Comparison of ENCODE assay signal across 30 mouse cellular contexts in genomic region chr14:57574792-57575587, GRCm38 (mm10). TPM values are rescaled to one million over a fixed set of nuclear protein-coding genes. Genes with fewer than 3 reads are reported as not detected.
DNase-seq lines count a peak whose midpoint lies in the region; ATAC-seq and TF ChIP-seq lines count a peak whose summit lies in the region.
"Had no signal": no experiment of that assay in that cellular context is flagged by ENCODE, and none has a peak within 500 bp of the region (broad histone marks: within the 10 kb centered on the region; RNA-seq: fewer than 3 reads in every experiment).

No protein-coding gene starts in this region.

- no peak for TF ChIP-seq CTCF in heart, postnatal 0 days (IDR thresholded peaks at IDR 0.05; ENCODE audit: low read depth)
- no peak for TF ChIP-seq CTCF in MEL (IDR thresholded peaks at IDR 0.05 in 2 of 3, conservative IDR thresholded peaks at IDR 0.05 in 1 of 3; ENCODE audit: control insufficient read depth in 1 of 3, insufficient read depth in 1 of 3, low read depth in 2 of 3, low read length in 3 of 3, poor library complexity in 1 of 3, severe bottlenecking in 1 of 3)

- 68% methylated on average over 6 of the region's 6 CpGs for WGBS in heart, postnatal 0 days

- ATAC-seq in heart, postnatal 0 days (ENCODE audit: insufficient read depth, low read depth): no peak
- ATAC-seq: liver, embryonic 12.5 days; liver, postnatal 0 days; midbrain, embryonic 15.5 days had no signal

- H3K4me1 ChIP-seq in heart, postnatal 0 days (ENCODE audit: control insufficient read depth, insufficient read depth): peaks cover 6% of the 10 kb centered on the region; the same call in 1 of the 2 replicates
- H3K4me1 ChIP-seq in MEL (ENCODE audit: control insufficient read depth in 1 of 2, insufficient read depth in 2 of 2, low read length in 2 of 2): peaks cover 6 to 20% of the 10 kb centered on the region in 2 experiments
- H3K4me1 ChIP-seq: embryonic facial prominence, embryonic 12.5 days; stomach, embryonic 15.5 days had no signal

- H3K9ac ChIP-seq in heart, postnatal 0 days (replicated peaks; ENCODE audit: low read depth, low read length): no peak overlapping the region
- no peak overlapping the region for H3K9ac ChIP-seq in MEL (ENCODE audit: control insufficient read depth, low read depth, low read length, poor library complexity, severe bottlenecking)
- H3K9ac ChIP-seq: embryonic facial prominence, embryonic 12.5 days; heart, embryonic 12.5 days; hindbrain, embryonic 15.5 days; kidney, embryonic 15.5 days; liver, embryonic 12.5 days; liver, postnatal 0 days; midbrain, embryonic 15.5 days; neural tube, embryonic 15.5 days; stomach, embryonic 15.5 days had no signal

- H3K36me3 ChIP-seq in heart, postnatal 0 days (replicated peaks; ENCODE audit: control insufficient read depth, insufficient read depth, low read length): peaks cover 18% of the 10 kb centered on the region; the same call in 1 of the 2 replicates
- H3K36me3 ChIP-seq in MEL (ENCODE audit: control insufficient read depth in 1 of 2, insufficient read depth in 2 of 2, low read length in 2 of 2): peaks cover 4 to 21% of the 10 kb centered on the region in 2 experiments; a peak in 3 of 4 replicates
- H3K36me3 ChIP-seq: stomach, embryonic 15.5 days had no signal

- no peaks in the 10 kb centered on the region for H3K27me3 ChIP-seq in heart, postnatal 0 days (ENCODE audit: control insufficient read depth, insufficient read depth, low read length)
- H3K27me3 ChIP-seq in MEL (ENCODE audit: control insufficient read depth in 1 of 2, insufficient read depth in 2 of 2, low read length in 2 of 2): no peaks in the 10 kb centered on the region
- H3K27me3 ChIP-seq: embryonic facial prominence, embryonic 12.5 days; heart, embryonic 12.5 days; hindbrain, embryonic 15.5 days; kidney, embryonic 15.5 days; liver, embryonic 12.5 days; midbrain, embryonic 15.5 days; neural tube, embryonic 15.5 days; stomach, embryonic 15.5 days had no signal

- no peak overlapping the region for H3K27ac ChIP-seq in heart, postnatal 0 days (ENCODE audit: low read depth)
- peak overlapping the region; percentile 25; the same call in 1 of the 2 replicates for H3K27ac ChIP-seq in MEL (ENCODE audit: control insufficient read depth, low read depth, low read length)
- H3K27ac ChIP-seq: embryonic facial prominence, embryonic 12.5 days; hindbrain, embryonic 10.5 days; hindbrain, embryonic 15.5 days; kidney, embryonic 15.5 days; left cerebral cortex, adult 2 months; liver, embryonic 12.5 days; midbrain, embryonic 15.5 days; neural tube, embryonic 15.5 days; stomach, embryonic 15.5 days had no signal

- H3K79me2 ChIP-seq in MEL (ENCODE audit: control insufficient read depth, insufficient read depth, low read length, poor library complexity): no peaks in the 10 kb centered on the region; the same call in 1 of the 2 replicates

- H3K4me2 ChIP-seq in heart, postnatal 0 days (ENCODE audit: low read depth, low read length): no peak overlapping the region
- H3K4me2 ChIP-seq: embryonic facial prominence, embryonic 12.5 days; heart, embryonic 12.5 days; hindbrain, embryonic 15.5 days; kidney, embryonic 15.5 days; liver, embryonic 12.5 days; midbrain, embryonic 15.5 days; neural tube, embryonic 15.5 days; stomach, embryonic 15.5 days had no signal

- TF ChIP-seq EP300 in heart, postnatal 0 days (IDR thresholded peaks at IDR 0.05; ENCODE audit: low read depth): no peak
- peak; percentile 54 to 56; a peak in 3 of 4 replicates for TF ChIP-seq EP300 in MEL (IDR thresholded peaks at IDR 0.05; ENCODE audit: low read depth in 1 of 2, low read length in 2 of 2)

- H3K4me3 ChIP-seq in heart, postnatal 0 days (ENCODE audit: low read depth, low read length): no peak overlapping the region
- H3K4me3 ChIP-seq in MEL (ENCODE audit: control insufficient read depth in 1 of 2, insufficient read depth in 1 of 2, low read depth in 2 of 2, low read length in 2 of 2): no peak overlapping the region
- H3K4me3 ChIP-seq: embryonic facial prominence, embryonic 12.5 days; erythroblast, embryonic 14.5 days; heart, embryonic 12.5 days; hindbrain, embryonic 10.5 days; hindbrain, embryonic 15.5 days; kidney, embryonic 15.5 days; left cerebral cortex, adult 2 months; liver, embryonic 12.5 days; midbrain, embryonic 15.5 days; neural tube, embryonic 15.5 days; stomach, embryonic 15.5 days had no signal

- no peak for TF ChIP-seq RAD21 in MEL (IDR thresholded peaks at IDR 0.05; ENCODE audit: low read depth, low read length)

- TF ChIP-seq POLR2A in MEL (IDR thresholded peaks at IDR 0.05; ENCODE audit: control insufficient read depth in 1 of 2, insufficient read depth in 1 of 2, low read depth in 1 of 2, low read length in 2 of 2, poor library complexity in 1 of 2): no peak; a peak in 1 of 4 replicates

- peak; percentile 45 for DNase-seq in heart, postnatal 0 days (ENCODE audit: low spot score)
- no peak for DNase-seq in heart, postnatal 4 days
- peak; percentile 91 for DNase-seq in MEL (ENCODE audit: low read depth, low spot score)
- DNase-seq in brain, adult 2 months (ENCODE audit: low read depth, low spot score): peak; percentile 15
- no peak for DNase-seq in c-Kit-positive CD71-positive TER-119-positive erythroid progenitor cells, embryonic 14.5 days (ENCODE audit: low spot score)
- no peak for DNase-seq in adrenal gland, adult (ENCODE audit: inconsistent age in 2 of 2, low spot score in 1 of 2)
- DNase-seq: adrenal gland, postnatal 25 days; cerebellum, adult 8-10 months; cerebellum, postnatal 36 days; gastrocnemius, postnatal 14 days; heart, adult 18-20 months; heart, postnatal 10 days; kidney, adult 18-20 months; kidney, postnatal 25 days; liver, postnatal 0 days; lung, postnatal 10 days; retina, postnatal 1 day; right cerebral cortex, postnatal 14 days had no signal

- H3K9me3 ChIP-seq in heart, postnatal 0 days (replicated peaks; ENCODE audit: control insufficient read depth, low read length): peaks cover 5% of the 10 kb centered on the region; the same call in 1 of the 2 replicates
- H3K9me3 ChIP-seq in MEL (replicated peaks; ENCODE audit: insufficient read depth, low read length): no peaks in the 10 kb centered on the region
- H3K9me3 ChIP-seq: hindbrain, embryonic 15.5 days; liver, embryonic 12.5 days; midbrain, embryonic 15.5 days; stomach, embryonic 15.5 days had no signal

TF ChIP-seq in MEL, 35 proteins besides CTCF, POLR2A, EP300 and RAD21 (continues in another document):
- TF ChIP-seq CHD2 (IDR thresholded peaks at IDR 0.05; ENCODE audit: low read length) (peak; percentile 41; the same call in 1 of the 2 replicates), CHD1 (IDR thresholded peaks at IDR 0.05; ENCODE audit: low read depth, low read length) (no peak), MYB (IDR thresholded peaks at IDR 0.05; ENCODE audit: low read depth, low read length) (no peak), POLR2AphosphoS5 (IDR thresholded peaks at IDR 0.05; ENCODE audit: borderline replicate concordance, low read depth, low read length) (no peak), NRF1 (IDR thresholded peaks at IDR 0.05; ENCODE audit: insufficient read depth, low read depth, low read length, poor library complexity, severe bottlenecking) (no peak), RCOR1 (IDR thresholded peaks at IDR 0.05; ENCODE audit: low read depth, low read length) (peak; percentile 72), TBP (IDR thresholded peaks at IDR 0.05; ENCODE audit: low read depth, low read length) (0 out of 2 replicates have a peak, but pooled peaks have one; percentile 43), USF2 (IDR thresholded peaks at IDR 0.05; ENCODE audit: borderline replicate concordance in 1 of 2, insufficient read depth in 1 of 2, low read depth in 1 of 2, low read length in 2 of 2) (no peak), UBTF (IDR thresholded peaks at IDR 0.05; ENCODE audit: borderline replicate concordance, insufficient read depth, low read depth, low read length) (no peak), ETS1 (IDR thresholded peaks at IDR 0.05; ENCODE audit: low read depth, low read length) (peak; percentile 58; the same call in 1 of the 2 replicates), ZNF384 (IDR thresholded peaks at IDR 0.05; ENCODE audit: low read depth, low read length) (peak; percentile 51; the same call in 1 of the 2 replicates), SIN3A (IDR thresholded peaks at IDR 0.05; ENCODE audit: low read length) (peak; percentile 60), GABPA (IDR thresholded peaks at IDR 0.05; ENCODE audit: low read depth, low read length) (no peak), POLR2AphosphoS2 (IDR thresholded peaks at IDR 0.05; ENCODE audit: low read length) (peak; percentile 78; the same call in 1 of the 2 replicates), ZC3H11A (IDR thresholded peaks at IDR 0.05; ENCODE audit: low read depth, low read length) (no peak), MAX (IDR thresholded peaks at IDR 0.05; ENCODE audit: low read length) (no peak), BHLHE40 (IDR thresholded peaks at IDR 0.05; ENCODE audit: borderline replicate concordance, low read depth, low read length) (no peak), ELF1 (IDR thresholded peaks at IDR 0.05; ENCODE audit: low read depth, low read length) (peak; percentile 43; the same call in 1 of the 2 replicates), USF1 (IDR thresholded peaks at IDR 0.05; ENCODE audit: low read depth, low read length) (no peak), JUND (IDR thresholded peaks at IDR 0.05; ENCODE audit: low read depth, low read length) (no peak), MAZ (IDR thresholded peaks at IDR 0.05; ENCODE audit: low read depth, low read length) (no peak), TCF12 (IDR thresholded peaks at IDR 0.05; ENCODE audit: low read depth, low read length) (peak; percentile 42; the same call in 1 of the 2 replicates), MXI1 (IDR thresholded peaks at IDR 0.05; ENCODE audit: low read depth, low read length) (peak; percentile 63; the same call in 1 of the 2 replicates), SMC3 (IDR thresholded peaks at IDR 0.05; ENCODE audit: low read depth, low read length) (no peak)

RNA-seq across cellular contexts. Expression of gene Eef1akmt1, which starts 3.6 kb away (rescaled TPM):
- total RNA-seq in heart, postnatal 0 days (2014; rRNA removed; ENCODE audit: low replicate concordance): 21.4 and 46.9 TPM in 2 replicates
- polyA plus RNA-seq in heart, postnatal 0 days (2015; fragmentation: Nextera tagmentation; extraction: Ambion mirVana): 79.3 and 88.3 TPM in 2 replicates
- 10 to 100 TPM; 29.3 to 30.7 TPM for total RNA-seq in heart, postnatal 4 days (2021)
- total RNA-seq in MEL (2012; rRNA removed): 40.6 and 44.0 TPM in 2 replicates
- polyA plus RNA-seq in MEL (2012; ENCODE audit: insufficient read depth in 1 of 2, insufficient read length in 2 of 2, low read depth in 1 of 2, low replicate concordance in 2 of 2, missing spikeins in 1 of 2): 10 to 100 TPM in 1 of 2 experiments, not detected in 1; 51.0 TPM

RNA-seq across cellular contexts. Expression of gene Il17d, which starts 50.4 kb away (rescaled TPM):
- total RNA-seq in heart, postnatal 0 days (2014; rRNA removed; ENCODE audit: low replicate concordance): 5.3 and 8.2 TPM in 2 replicates
- 3.0 and 3.5 TPM in 2 replicates for polyA plus RNA-seq in heart, postnatal 0 days (2015; fragmentation: Nextera tagmentation; extraction: Ambion mirVana)
- total RNA-seq in heart, postnatal 4 days (2021): 1 to 10 TPM; 5.6 to 7.0 TPM
- total RNA-seq in MEL (2012; rRNA removed): 0.29 and 0.54 TPM in 2 replicates
- 1 to 10 TPM in 1 of 2 experiments, not detected in 1; 2.2 TPM for polyA plus RNA-seq in MEL (2012; ENCODE audit: insufficient read depth in 1 of 2, insufficient read length in 2 of 2, low read depth in 1 of 2, low replicate concordance in 2 of 2, missing spikeins in 1 of 2)
- polyA plus RNA-seq: erythroblast, embryonic 14.5 days; macrophage had no signal

Comparison
In these comparisons a context has a peak if more than half of its experiments do, and no peak if none do; other contexts are left out.
1. DNase-seq: peak in heart, postnatal 0 days (single experiment), MEL (single experiment) and brain, adult 2 months (single experiment); none in heart, postnatal 4 days (single experiment), c-Kit-positive CD71-positive TER-119-positive erythroid progenitor cells, embryonic 14.5 days (single experiment) and adrenal gland, adult (0 of 2).